Mouse (Mus musculus) E14TG2a.4 (cell line): ENCODE results near the gene Slc22a14.
"Not testable (repeated sequence)": the region's sequence is repeated elsewhere in the genome, so short reads cannot be mapped to it uniquely, and the experiment has no call there.

ENCODE experiments used
- H3K27me3 ChIP-seq: 2 replicates; pipeline ENCODE4 v1.6.1; 2014; ENCODE audit warnings: low read length, control low read depth; ENCODE audit not compliant: insufficient read depth
- H3K36me3 ChIP-seq: 2 replicates; pipeline ENCODE4 v1.6.1; 2014; ENCODE audit warnings: low read length, control low read depth; ENCODE audit not compliant: insufficient read depth
- H3K4me1 ChIP-seq: replicated peaks from 2 replicates; pipeline ENCODE4 v1.6.1; 2014; ENCODE audit warnings: low read depth, low read length, control low read depth
- H3K4me3 ChIP-seq: replicated peaks from 2 replicates; pipeline ENCODE4 v1.5.1; 2014; ENCODE audit warnings: mild to moderate bottlenecking, low read length
- H3K9me3 ChIP-seq: 2 replicates; pipeline ENCODE4 v1.6.1; 2014; ENCODE audit warnings: low read length, control low read depth
- CTCF ChIP-seq: conservative IDR thresholded peaks from 2 replicates; pipeline ENCODE4 v1.5.1; 2014; ENCODE audit warnings: low read length
- NANOG ChIP-seq: IDR thresholded peaks from 2 replicates; pipeline ENCODE4 v1.6.1; 2014; ENCODE audit warnings: borderline replicate concordance, low read length, mixed read lengths
- POU5F1 ChIP-seq: IDR thresholded peaks from 2 replicates; pipeline ENCODE4 v1.6.1; 2014; ENCODE audit warnings: low read length, borderline replicate concordance

Gene Slc22a14

DNA sequence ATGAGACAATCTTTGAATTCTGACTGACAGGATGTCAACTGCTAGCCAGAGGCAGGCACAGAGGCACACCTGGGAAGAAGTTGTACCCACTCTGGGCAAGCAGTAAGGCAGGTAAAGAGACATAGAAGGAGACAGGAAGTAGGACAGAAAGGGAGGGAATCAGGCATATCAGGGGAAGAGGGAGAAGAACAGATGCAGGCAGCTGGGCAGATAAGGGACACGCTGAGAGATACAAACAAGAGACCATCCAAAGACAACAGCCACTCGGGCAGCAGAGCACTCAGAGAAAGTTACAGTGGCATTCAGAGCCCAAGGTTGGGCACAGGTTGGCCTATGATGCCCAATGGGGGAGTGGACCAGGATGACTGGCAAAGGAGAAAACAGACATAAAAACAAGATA is 134.5 kb downstream of the Slc22a14 start:
- no peak for TF ChIP-seq NANOG
- TF ChIP-seq CTCF = no peak
- no peak for TF ChIP-seq POU5F1
- Histone ChIP-seq H3K27me3 (no peaks in the 10 kb centered on the region), H3K9me3 (no peaks in the 10 kb centered on the region), H3K4me3 (no peak overlapping the region), H3K36me3 (no peaks in the 10 kb centered on the region), H3K4me1 (no peaks in the 10 kb centered on the region)

DNA sequence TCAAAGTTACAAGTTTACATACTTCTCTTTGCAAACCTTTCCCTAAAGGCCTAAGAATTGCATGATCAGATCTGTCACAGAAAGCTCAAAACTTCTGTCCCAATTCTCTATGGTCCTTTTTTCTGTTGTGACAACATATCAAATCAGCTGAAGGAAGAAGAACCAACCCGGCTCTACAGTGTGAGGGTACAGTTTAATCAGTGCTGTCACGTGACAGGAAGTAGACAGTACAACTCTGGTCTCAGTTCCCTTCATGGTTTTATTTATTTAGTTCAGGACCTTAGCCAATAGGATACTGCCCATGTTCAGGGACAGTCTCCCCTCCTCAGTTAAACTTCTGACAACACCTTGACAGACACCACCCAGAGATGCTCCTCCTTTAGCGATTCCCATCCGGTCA is 145.1 kb downstream of the Slc22a14 start:
- TF ChIP-seq POU5F1 = no peak
- no peak for TF ChIP-seq NANOG
- TF ChIP-seq CTCF = no peak
- Histone ChIP-seq H3K36me3 (no peaks in the 10 kb centered on the region), H3K4me1 (no peaks in the 10 kb centered on the region), H3K9me3 (peaks cover 27% of the 10 kb centered on the region), H3K4me3 (no peak overlapping the region), H3K27me3 (no peaks in the 10 kb centered on the region)

DNA sequence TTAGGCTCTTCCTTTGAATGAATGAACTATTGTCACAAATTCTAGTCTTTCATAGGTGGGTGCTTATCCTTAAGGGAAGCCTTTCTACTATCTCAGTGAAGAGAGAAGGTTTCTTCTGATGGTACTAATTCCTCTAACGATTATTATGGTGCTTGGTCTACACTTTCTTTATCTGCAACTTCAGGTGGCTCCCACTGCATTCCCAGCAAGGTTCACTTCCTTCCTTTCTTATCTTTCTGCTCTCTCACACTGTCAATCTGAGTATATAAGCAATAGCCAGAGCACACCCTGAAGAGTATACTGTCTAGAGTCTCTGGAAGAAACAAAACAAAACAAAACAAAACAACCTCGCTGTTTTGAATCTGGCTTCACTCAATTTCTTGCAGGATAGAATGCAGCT is 145.7 kb downstream of the Slc22a14 start:
- Histone ChIP-seq H3K36me3 (no peaks in the 10 kb centered on the region), H3K4me3 (no peak overlapping the region), H3K9me3 (peaks cover 33% of the 10 kb centered on the region), H3K4me1 (no peaks in the 10 kb centered on the region), H3K27me3 (no peaks in the 10 kb centered on the region)
- no peak for TF ChIP-seq POU5F1
- no peak for TF ChIP-seq NANOG
- TF ChIP-seq CTCF = no peak

DNA sequence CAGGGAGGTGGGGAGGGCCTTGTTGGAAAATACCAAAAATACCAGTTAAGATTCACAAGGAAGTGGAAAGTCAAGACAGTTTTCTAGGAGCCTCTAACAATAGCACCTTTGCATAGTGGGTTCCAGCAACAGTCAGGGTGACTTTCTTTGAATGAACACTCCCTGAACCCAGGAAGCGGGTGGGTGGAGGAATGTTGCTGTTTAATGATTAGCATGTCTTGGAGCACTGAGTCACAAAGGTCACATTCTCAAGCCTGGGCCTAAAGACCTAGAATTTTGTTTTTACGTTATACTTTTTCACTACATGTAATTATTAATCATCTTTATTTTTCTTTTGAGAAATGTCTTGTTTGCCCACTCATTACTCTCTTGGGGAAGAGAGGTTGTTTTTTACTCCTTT is 150.0 kb downstream of the Slc22a14 start:
- peaks cover 68% of the 10 kb centered on the region for H3K9me3 ChIP-seq
- H3K36me3 ChIP-seq, H3K4me1 ChIP-seq, H3K27me3 ChIP-seq, H3K4me3 ChIP-seq: not testable (repeated sequence)

DNA sequence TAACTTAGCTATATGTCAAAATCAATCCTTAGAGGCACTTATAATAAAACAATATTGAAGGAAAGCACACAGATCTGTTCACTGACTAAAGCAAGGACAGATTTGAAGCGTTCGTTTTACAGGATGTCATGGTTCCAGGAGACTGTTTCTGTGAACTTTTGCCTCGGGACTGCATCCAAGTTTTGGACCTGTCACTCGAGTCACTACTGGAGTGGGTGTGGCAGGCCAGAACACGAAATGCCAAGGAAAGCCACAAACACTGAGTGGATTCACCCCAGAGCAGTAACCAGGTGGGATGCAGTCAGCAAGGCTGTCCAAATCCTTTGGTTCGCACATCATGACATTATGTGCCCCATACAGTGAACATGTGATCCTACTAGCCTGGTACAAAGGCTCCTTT is 150.8 kb downstream of the Slc22a14 start:
- Histone ChIP-seq H3K4me1 (no peaks in the 10 kb centered on the region), H3K9me3 (peaks cover 75% of the 10 kb centered on the region), H3K27me3 (no peaks in the 10 kb centered on the region), H3K36me3 (no peaks in the 10 kb centered on the region), H3K4me3 (no peak overlapping the region)
- TF ChIP-seq POU5F1 (no peak), CTCF (no peak), NANOG (no peak)

DNA sequence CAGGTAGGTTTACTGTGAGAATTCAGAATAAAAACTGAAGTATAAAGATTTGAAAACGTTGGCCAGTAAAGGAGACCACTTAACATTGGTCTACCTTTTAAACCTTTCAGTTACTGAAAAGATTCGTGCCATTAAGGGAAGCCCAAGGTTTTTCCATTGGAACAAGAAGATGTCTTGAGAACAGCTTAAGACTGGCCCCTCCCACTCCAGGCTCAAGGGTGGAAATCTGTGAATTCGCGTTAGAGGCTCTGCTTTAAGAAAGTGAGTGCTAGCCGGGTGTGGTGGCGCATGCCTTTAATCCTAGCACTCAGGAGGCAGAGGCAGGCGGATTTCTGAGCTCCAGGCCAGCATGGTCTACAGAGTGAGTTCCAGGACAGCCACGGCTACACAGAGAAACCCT is 152.4 kb downstream of the Slc22a14 start:
- H3K36me3 ChIP-seq = no peaks in the 10 kb centered on the region
- H3K9me3 ChIP-seq = peaks cover 75% of the 10 kb centered on the region
- H3K4me3 ChIP-seq = no peak overlapping the region
- no peaks in the 10 kb centered on the region for H3K27me3 ChIP-seq
- H3K4me1 ChIP-seq = no peaks in the 10 kb centered on the region
- no peak for TF ChIP-seq CTCF
- no peak for TF ChIP-seq NANOG
- no peak for TF ChIP-seq POU5F1

DNA sequence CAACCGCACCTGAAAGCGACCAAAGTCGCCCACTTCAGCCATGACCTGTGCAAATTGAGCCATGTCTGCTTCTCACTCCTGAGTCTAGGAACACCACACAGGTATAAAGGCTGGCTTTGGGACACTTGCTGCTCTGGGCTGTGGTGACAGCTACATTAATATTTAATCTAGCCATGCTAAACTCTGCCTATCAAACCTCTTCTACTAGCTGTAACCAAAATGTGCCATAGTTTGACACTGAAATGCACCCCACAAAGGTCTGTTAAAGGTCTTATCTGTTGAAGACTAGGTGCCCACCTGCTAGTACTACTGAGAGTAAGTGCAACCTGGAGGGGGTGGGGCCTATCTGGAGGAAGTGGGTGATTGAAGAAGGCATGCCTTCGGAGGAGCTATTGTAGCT is 156.4 kb downstream of the Slc22a14 start, which contains the start of gene Slc22a13:
TSS of gene Slc22a13 (minus strand) at position 101 of the 400 bp plus-strand sequence.
- H3K27me3 ChIP-seq = no peaks in the 10 kb centered on the region
- H3K36me3 ChIP-seq = no peaks in the 10 kb centered on the region
- peaks cover 71% of the 10 kb centered on the region for H3K9me3 ChIP-seq
- H3K4me1 ChIP-seq = no peaks in the 10 kb centered on the region
- TF ChIP-seq CTCF (no peak), NANOG (no peak), POU5F1 (no peak)
- H3K4me3 ChIP-seq = no peak within 1 kb of the TSS

DNA sequence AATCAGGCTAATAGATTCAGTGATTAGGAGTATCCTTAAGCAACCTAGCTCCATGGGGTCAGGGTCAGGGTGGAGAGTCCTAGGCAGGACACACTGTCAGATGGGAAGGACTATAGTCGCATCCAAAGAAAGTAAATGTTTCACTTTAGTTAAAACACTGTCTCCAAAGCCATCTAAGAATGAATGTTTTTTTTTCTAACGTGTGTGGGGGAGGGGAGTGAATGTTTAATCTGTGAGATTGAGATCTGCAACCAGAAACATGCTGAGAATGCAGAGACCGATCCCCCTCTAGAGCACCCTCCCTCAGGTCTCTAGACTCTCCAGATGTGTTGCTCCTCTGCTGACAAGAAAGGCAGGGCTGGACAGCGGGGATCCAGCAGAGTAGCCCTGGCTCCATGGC is 158.2 kb downstream of the Slc22a14 start:
- H3K4me1 ChIP-seq = no peaks in the 10 kb centered on the region
- H3K9me3 ChIP-seq = peaks cover 70% of the 10 kb centered on the region
- no peaks in the 10 kb centered on the region for H3K36me3 ChIP-seq
- H3K4me3 ChIP-seq = no peak overlapping the region
- TF ChIP-seq NANOG = no peak
- TF ChIP-seq POU5F1 = no peak
- TF ChIP-seq CTCF = no peak
- no peaks in the 10 kb centered on the region for H3K27me3 ChIP-seq

DNA sequence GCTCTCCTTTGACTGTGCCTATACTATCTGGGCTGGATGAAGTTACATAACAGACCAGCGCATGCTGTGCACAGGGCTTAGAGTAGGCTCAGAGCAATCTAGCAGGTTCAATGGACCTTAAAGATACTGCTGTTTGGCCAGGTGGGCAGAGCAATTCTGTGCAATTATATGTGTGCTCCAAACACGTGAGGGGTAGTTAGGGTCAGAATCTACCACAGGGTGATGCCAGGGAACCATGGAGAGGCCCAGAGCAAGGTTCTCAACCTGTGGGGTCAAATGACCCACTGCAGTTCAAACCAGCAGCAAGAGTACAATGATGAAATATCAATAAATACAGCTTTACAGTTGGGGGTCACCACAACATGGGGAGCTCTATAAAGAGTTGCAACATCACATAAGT is 158.7 kb downstream of the Slc22a14 start:
- TF ChIP-seq CTCF = no peak
- TF ChIP-seq NANOG = no peak
- no peak for TF ChIP-seq POU5F1

More for the DNA sequence above, 158.7 kb downstream of the Slc22a14 start:
- no peaks in the 10 kb centered on the region for H3K4me1 ChIP-seq
- H3K4me3 ChIP-seq = no peak overlapping the region
- H3K36me3 ChIP-seq = no peaks in the 10 kb centered on the region
- no peaks in the 10 kb centered on the region for H3K27me3 ChIP-seq
- peaks cover 65% of the 10 kb centered on the region for H3K9me3 ChIP-seq
